Mouse (Mus musculus): ENCODE measurements around the gene Cdk14. TPM values are rescaled to one million over a fixed set of nuclear protein-coding genes. Genes with fewer than 3 reads are reported as not detected.

Cdk14 gene
- total RNA-seq, 2 experiments from 2014 or later: 171 to 187 TPM

GRCm38 (mm10) chr5:4891862-4892704 lies 528.0 kb downstream of the Cdk14 start:
- DNase-seq (ENCODE audit: low spot score in 2 of 2): no peak
- intact Hi-C loops (cut with DNase I): no loop called here

GRCm38 (mm10) chr5:4887069-4887468 lies 533.0 kb downstream of the Cdk14 start:
- DNase-seq (ENCODE audit: low spot score in 2 of 2): no peak
- intact Hi-C loops (cut with DNase I): no loop called here

DNA sequence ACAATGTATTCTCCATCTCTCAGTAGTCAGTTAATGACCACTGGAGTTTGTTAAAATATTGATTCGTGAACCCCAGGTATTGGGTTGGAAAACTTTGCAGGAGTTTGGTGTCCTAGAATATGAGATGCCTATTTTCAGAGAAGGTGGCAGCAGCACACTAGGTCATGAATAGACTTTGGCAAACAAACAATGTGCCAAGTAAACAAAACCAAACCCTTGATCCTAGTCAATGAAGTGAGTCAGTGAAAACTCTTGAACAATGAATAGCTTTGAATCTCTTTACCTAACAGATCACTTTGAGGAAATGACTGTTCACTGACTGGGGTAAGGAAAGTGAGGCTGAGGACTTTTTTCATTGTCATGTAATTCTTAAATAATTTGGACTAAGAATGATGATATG lies 537.3 kb downstream of the Cdk14 start:
- intact Hi-C loops (cut with DNase I): no loop called here
- DNase-seq (ENCODE audit: low spot score in 2 of 2): no peak

DNA sequence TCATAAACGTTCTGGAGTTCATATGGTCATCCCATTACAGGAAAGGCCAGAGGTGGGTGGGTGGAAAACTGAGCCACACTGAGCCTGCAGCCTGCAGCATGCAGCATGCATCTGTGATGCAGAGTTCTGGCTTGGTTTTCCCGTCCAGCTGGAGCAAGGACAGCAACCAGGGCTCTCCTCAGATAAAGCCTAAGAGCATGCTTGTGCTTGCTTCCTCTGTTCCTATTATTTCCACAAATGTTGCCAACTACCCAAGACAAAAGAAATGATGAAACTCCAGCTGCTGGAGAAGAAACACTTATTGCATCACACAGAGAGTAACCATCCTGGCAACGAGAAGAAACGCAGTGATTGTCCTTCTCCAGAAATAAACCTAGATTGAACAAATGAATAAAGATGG lies 539.8 kb downstream of the Cdk14 start:
- no peak for DNase-seq (ENCODE audit: low spot score in 2 of 2)
- intact Hi-C loops (cut with DNase I): no loop called here

DNA sequence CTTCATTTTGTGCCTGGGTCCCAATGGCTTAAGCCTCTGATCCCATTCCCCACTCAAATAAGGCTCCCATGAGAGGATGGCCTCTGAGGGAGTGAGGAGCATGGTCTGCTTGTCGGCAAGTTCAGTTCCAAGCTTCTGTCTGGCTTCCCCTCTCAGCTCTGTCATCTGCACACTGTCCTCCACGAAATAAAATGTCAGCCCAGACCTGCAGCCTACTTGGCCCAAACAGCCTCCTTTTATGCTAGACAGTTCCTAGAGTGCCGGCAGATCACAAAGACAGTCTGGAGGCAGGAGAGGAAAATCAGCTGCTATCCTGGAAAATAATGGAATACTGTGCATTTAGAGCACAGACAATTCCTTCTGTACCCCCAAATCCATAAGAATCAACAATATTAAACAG lies 541.2 kb downstream of the Cdk14 start:
- no peak for DNase-seq (ENCODE audit: low spot score in 2 of 2)
- intact Hi-C loops (cut with DNase I): no loop called here

DNA sequence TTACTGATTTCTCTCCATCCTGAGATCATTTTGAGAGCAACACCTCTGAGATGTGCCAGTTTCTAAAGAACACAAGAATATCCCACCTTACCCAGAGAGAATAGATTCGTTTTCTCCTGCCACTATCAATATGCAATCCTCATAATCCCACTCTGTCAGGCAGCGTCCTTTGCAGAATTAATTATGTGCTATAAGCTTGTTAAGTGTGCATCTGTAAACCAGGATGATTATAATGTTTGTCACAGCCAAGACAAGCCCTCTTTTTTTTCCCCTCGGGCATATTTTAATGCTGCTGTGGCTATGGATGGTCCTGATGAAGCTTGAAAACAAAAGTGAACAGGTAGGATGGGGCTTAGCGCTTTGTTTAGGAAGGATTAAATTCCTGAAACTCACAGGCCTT lies 542.5 kb downstream of the Cdk14 start:
- intact Hi-C loops (cut with DNase I): no loop called here
- DNase-seq (ENCODE audit: low spot score in 2 of 2): no peak

DNA sequence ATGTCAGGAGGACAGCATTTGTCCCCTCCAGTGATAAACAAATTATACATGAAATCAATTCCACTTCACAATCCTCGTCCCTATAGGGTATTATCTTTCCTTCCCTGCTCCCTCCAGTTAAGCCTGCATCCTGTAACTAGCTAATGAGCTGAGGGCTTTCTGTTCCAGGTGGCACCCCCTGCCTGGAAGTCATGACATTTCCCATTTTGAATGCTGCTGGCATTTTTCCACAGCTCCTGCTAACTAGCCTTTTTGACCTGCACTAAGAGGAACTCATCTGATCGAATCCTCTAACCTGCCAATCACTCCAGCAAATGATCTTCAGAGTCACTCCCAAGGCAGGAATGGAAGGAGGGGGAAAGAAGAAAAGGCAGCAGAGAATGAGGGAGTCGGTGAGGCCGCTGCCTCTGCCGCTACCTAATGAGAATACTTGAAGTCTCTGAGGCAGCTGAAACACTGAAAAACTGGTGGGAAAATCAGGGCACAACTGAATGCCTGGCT lies 542.9 kb downstream of the Cdk14 start:
- intact Hi-C loops (cut with DNase I): no loop called here
- no peak for DNase-seq (ENCODE audit: low spot score in 2 of 2)

- intact Hi-C loops (cut with DNase I): no loop called here
- DNase-seq (ENCODE audit: low spot score in 2 of 2): no peak
Observed at GRCm38 (mm10) chr5:4876653-4877091, 543.4 kb downstream of the Cdk14 start.

GRCm38 (mm10) chr5:4870041-4870726 lies 549.9 kb downstream of the Cdk14 start:
- DNase-seq (ENCODE audit: low spot score in 2 of 2): no peak
- intact Hi-C loops (cut with DNase I): no loop called here

DNA sequence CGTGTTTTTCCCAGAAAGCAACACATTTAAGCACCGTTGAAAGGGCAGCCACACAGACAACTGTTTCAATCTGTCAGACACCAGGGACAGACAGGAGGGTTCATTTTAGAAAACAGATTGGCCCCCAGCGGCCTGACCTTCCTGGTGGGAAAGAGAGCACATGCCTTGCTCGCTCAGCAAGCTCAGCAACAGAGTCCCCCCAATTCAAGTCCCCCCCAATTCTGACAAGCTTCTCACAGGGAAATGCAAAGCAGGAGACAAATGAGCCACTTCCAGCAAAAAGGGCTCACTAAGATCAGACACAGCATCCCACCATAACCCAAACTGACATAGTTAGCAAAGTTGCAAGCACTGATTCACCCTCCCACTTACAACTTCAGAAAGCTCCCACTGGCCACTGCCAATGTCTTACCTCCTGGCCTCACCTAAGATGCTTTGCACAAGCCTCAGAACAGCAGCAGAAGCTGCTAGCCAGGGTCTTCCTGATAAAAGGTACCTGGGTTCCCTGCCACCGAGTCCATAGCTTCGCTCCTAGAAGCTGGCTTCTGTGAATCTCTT lies 551.5 kb downstream of the Cdk14 start:
- no peak for DNase-seq (ENCODE audit: low spot score in 2 of 2)
- intact Hi-C loops (cut with DNase I): no loop called here

DNA sequence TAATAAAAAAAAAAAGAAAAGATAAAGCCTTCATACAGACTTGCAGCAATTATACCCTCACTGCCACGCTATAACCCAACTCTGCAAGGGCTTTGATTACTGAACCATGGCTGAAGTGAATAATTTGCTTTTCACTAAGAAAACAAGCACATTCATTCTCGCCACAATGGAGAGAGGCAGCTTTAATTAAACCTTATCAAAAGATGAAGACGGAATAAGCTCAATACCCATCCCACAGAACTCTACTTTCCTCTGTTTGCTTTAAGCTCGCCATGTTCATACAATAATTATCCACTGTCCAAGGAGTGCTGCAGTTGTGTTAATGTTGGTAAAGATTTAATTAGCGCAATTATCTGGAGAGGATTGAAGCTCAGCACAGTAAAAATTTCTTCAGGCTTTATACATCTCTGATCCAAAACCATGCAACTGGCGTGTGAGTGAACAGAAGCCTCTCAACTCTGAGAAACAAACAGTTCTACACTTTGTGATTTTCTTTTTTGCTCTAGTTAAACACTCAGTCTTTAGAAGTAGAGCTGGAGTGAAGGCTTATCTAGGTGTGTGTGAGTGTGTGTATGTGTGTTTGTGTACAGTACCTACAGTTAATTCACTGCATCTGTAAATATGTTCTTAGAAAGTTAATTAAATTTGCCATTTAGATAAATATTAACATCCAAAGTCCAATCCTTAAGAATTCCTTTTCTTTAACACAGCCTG lies 552.1 kb downstream of the Cdk14 start:
- intact Hi-C loops (cut with DNase I): no loop called here
- no peak for DNase-seq (ENCODE audit: low spot score in 2 of 2)

DNA sequence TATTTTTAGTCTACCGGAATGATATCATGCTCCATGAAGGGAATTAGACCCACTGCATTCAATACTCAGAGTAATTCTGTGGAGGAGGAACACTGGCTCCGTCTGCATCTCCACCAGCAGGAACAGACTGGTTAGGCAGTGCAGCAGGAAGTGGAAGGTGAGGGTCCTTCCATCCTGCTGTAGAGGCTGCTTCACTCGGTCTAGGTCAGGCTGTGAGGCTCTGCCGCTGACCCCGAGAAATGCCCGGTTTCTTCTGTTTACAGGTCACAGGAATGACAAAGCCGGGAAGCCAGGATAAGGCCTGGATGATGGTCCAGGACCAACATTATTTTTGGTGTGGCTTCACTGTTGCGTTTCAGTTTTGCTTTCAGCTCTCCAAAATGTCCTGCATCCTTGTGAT lies 553.2 kb downstream of the Cdk14 start:
- intact Hi-C loops (cut with DNase I): no loop called here
- DNase-seq (ENCODE audit: low spot score in 2 of 2): no peak

- intact Hi-C loops (cut with DNase I): no loop called here
- DNase-seq (ENCODE audit: low spot score in 2 of 2): no peak
Observed at GRCm38 (mm10) chr5:4866099-4866498, 554.0 kb downstream of the Cdk14 start.

GRCm38 (mm10) chr5:4861592-4861991 lies 558.5 kb downstream of the Cdk14 start:
- DNase-seq (ENCODE audit: low spot score in 2 of 2): no peak
- intact Hi-C loops (cut with DNase I): no loop called here

- intact Hi-C loops (cut with DNase I): no loop called here
- DNase-seq (ENCODE audit: low spot score in 2 of 2): no peak
Observed at GRCm38 (mm10) chr5:4861141-4861540, 559.0 kb downstream of the Cdk14 start.

- no peak for DNase-seq (ENCODE audit: low spot score in 2 of 2)
- intact Hi-C loops (cut with DNase I): no loop called here
Observed at GRCm38 (mm10) chr5:4858032-4858641, 562.0 kb downstream of the Cdk14 start.

GRCm38 (mm10) chr5:4853503-4853902 lies 566.6 kb downstream of the Cdk14 start:
- intact Hi-C loops (cut with DNase I): no loop called here
- DNase-seq (ENCODE audit: low spot score in 2 of 2): no peak

- no peak for DNase-seq (ENCODE audit: low spot score in 2 of 2)
- intact Hi-C loops (cut with DNase I): no loop called here
Observed at GRCm38 (mm10) chr5:4852711-4853320, 567.3 kb downstream of the Cdk14 start.
